Mouse (Mus musculus) right cerebral cortex, postnatal 14 days (tissue): ENCODE results near the gene P2rx4.

Source experiments
- DNase-seq: peaks from one replicate; pipeline ENCODE4 v3.0.0; 2022

P2rx4 gene

GRCm38 (mm10) chr5:122704571-122704970 lies 2.8 kb upstream of the P2rx4 start:
- DNase-seq: no peak

- no peak for DNase-seq
Measured at GRCm38 (mm10) chr5:122705174-122705573, 2.2 kb upstream of the P2rx4 start.

GRCm38 (mm10) chr5:122706917-122707275 lies 448 bp upstream of the P2rx4 start:
- no peak for DNase-seq

GRCm38 (mm10) chr5:122708819-122709218 lies 1.5 kb downstream of the P2rx4 start:
- DNase-seq: no peak

GRCm38 (mm10) chr5:122715723-122716122 lies 8.4 kb downstream of the P2rx4 start:
- no peak for DNase-seq

- no peak for DNase-seq
Measured at GRCm38 (mm10) chr5:122716793-122717192, 9.4 kb downstream of the P2rx4 start.

- DNase-seq: no peak
Measured at GRCm38 (mm10) chr5:122718400-122718799, 11.1 kb downstream of the P2rx4 start.

GRCm38 (mm10) chr5:122719168-122719567 lies 11.8 kb downstream of the P2rx4 start:
- DNase-seq: no peak

- DNase-seq: no peak
Measured at GRCm38 (mm10) chr5:122725453-122725852, 18.1 kb downstream of the P2rx4 start.

- peak; percentile 54 for DNase-seq
Measured at GRCm38 (mm10) chr5:122726068-122726467, 18.7 kb downstream of the P2rx4 start.

- no peak for DNase-seq
Measured at GRCm38 (mm10) chr5:122726595-122726994, 19.3 kb downstream of the P2rx4 start.

GRCm38 (mm10) chr5:122727096-122727495 lies 19.8 kb downstream of the P2rx4 start:
- DNase-seq: no peak

- DNase-seq: no peak
Measured at GRCm38 (mm10) chr5:122730776-122731175, 23.4 kb downstream of the P2rx4 start.

- DNase-seq: peak; percentile 58
Measured at GRCm38 (mm10) chr5:122731321-122731720, 24.0 kb downstream of the P2rx4 start.

GRCm38 (mm10) chr5:122731991-122732673 lies 24.8 kb downstream of the P2rx4 start:
- DNase-seq: no peak

GRCm38 (mm10) chr5:122733881-122734280 lies 26.5 kb downstream of the P2rx4 start:
- DNase-seq: no peak

GRCm38 (mm10) chr5:122735853-122736252 lies 28.5 kb downstream of the P2rx4 start:
- no peak for DNase-seq

- DNase-seq: no peak
Measured at GRCm38 (mm10) chr5:122736761-122737160, 29.4 kb downstream of the P2rx4 start.

GRCm38 (mm10) chr5:122743880-122744422 lies 36.6 kb downstream of the P2rx4 start:
- no peak for DNase-seq

- DNase-seq: no peak
Measured at GRCm38 (mm10) chr5:122747950-122748349, 40.6 kb downstream of the P2rx4 start.

GRCm38 (mm10) chr5:122754477-122754876 lies 47.1 kb downstream of the P2rx4 start:
- DNase-seq: no peak

GRCm38 (mm10) chr5:122755620-122756019 lies 48.3 kb downstream of the P2rx4 start:
- DNase-seq: no peak

- no peak for DNase-seq
Measured at GRCm38 (mm10) chr5:122756144-122756543, 48.8 kb downstream of the P2rx4 start.

- no peak for DNase-seq
Measured at GRCm38 (mm10) chr5:122756680-122757079, 49.3 kb downstream of the P2rx4 start.
